In the genomic region with DNA sequence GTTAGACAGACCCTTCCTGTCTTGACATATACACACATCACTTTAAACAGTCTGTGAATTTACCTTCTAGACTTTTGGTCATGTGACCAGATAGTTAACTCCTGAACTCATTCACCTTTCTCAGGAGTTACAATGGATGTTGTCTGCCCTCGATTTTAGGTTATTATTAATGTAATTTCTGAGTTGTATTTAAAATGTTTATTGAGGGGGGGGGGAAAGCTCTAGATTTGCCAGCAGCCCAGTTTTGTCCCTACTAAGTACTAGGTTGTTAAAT, we compare ENCODE assay signal across 8 mouse cellular contexts. TPM values are rescaled to one million over a fixed set of nuclear protein-coding genes. Genes with fewer than 3 reads are reported as not detected.
DNase-seq lines count a peak whose midpoint lies in the region; ATAC-seq and TF ChIP-seq lines count a peak whose summit lies in the region.

No protein-coding gene starts in this region.

- peak overlapping the region; percentile 87 for H3K9ac ChIP-seq in kidney, postnatal 0 days (ENCODE audit: low read depth, low read length)
- peak overlapping the region; percentile 75 for H3K9ac ChIP-seq in embryonic facial prominence, embryonic 11.5 days (replicated peaks; ENCODE audit: low read length)
- peak overlapping the region; percentile 79 for H3K9ac ChIP-seq in intestine, embryonic 14.5 days (ENCODE audit: low read length)
- H3K9ac ChIP-seq in midbrain, postnatal 0 days (replicated peaks; ENCODE audit: low read length, poor library complexity, severe bottlenecking), result peak overlapping the region; percentile 77

- intact Hi-C loops in left cerebral cortex, postnatal 25 days (cut with DNase I), result no loop called here

- no peak for TF ChIP-seq CTCF in kidney, postnatal 0 days (IDR thresholded peaks at IDR 0.05; ENCODE audit: low read depth)
- no peak for TF ChIP-seq CTCF in midbrain, postnatal 0 days (IDR thresholded peaks at IDR 0.05)

- no peak overlapping the region; the same call in 1 of the 2 replicates for H3K27ac ChIP-seq in kidney, postnatal 0 days
- no peak overlapping the region for H3K27ac ChIP-seq in embryonic facial prominence, embryonic 11.5 days (replicated peaks; ENCODE audit: low read depth, low read length)
- H3K27ac ChIP-seq in intestine, embryonic 14.5 days (ENCODE audit: low read depth), result no peak overlapping the region
- no peak overlapping the region for H3K27ac ChIP-seq in midbrain, postnatal 0 days (ENCODE audit: low read depth, low read length)

- H3K4me1 ChIP-seq in kidney, postnatal 0 days (replicated peaks; ENCODE audit: insufficient read depth, low read length), result peaks cover 8% of the 10 kb centered on the region
- H3K4me1 ChIP-seq in embryonic facial prominence, embryonic 11.5 days (ENCODE audit: control insufficient read depth, insufficient read depth, low read length), result no peaks in the 10 kb centered on the region; the same call in 1 of the 2 replicates
- peaks cover 7% of the 10 kb centered on the region for H3K4me1 ChIP-seq in intestine, embryonic 14.5 days (replicated peaks; ENCODE audit: control insufficient read depth, insufficient read depth, low read length)
- H3K4me1 ChIP-seq in midbrain, postnatal 0 days (ENCODE audit: insufficient read depth, low read length), result no peaks in the 10 kb centered on the region

- no peak; the same call in 1 of the 2 replicates for ATAC-seq in kidney, postnatal 0 days (replicated peaks; ENCODE audit: low FRiP score, low read depth)
- no peak for ATAC-seq in embryonic facial prominence, embryonic 11.5 days (replicated peaks; ENCODE audit: insufficient number of reproducible peaks, low FRiP score, low TSS enrichment, low read depth)
- no peak for ATAC-seq in intestine, embryonic 14.5 days (replicated peaks; ENCODE audit: low FRiP score, low TSS enrichment, low read depth)
- ATAC-seq in midbrain, postnatal 0 days (ENCODE audit: low FRiP score), result no peak

- H3K36me3 ChIP-seq in kidney, postnatal 0 days (ENCODE audit: insufficient read depth, low read length), result no peaks in the 10 kb centered on the region
- no peaks in the 10 kb centered on the region for H3K36me3 ChIP-seq in embryonic facial prominence, embryonic 11.5 days (replicated peaks; ENCODE audit: control insufficient read depth, insufficient read depth, low read depth, low read length)
- H3K36me3 ChIP-seq in intestine, embryonic 14.5 days (ENCODE audit: control insufficient read depth, insufficient read depth, low read length), result no peaks in the 10 kb centered on the region
- H3K36me3 ChIP-seq in midbrain, postnatal 0 days (ENCODE audit: insufficient read depth, low read length), result no peaks in the 10 kb centered on the region

- H3K9me3 ChIP-seq in kidney, postnatal 0 days (replicated peaks; ENCODE audit: low read length), result no peaks in the 10 kb centered on the region
- no peaks in the 10 kb centered on the region for H3K9me3 ChIP-seq in embryonic facial prominence, embryonic 11.5 days (replicated peaks; ENCODE audit: control insufficient read depth, low read length)
- no peaks in the 10 kb centered on the region for H3K9me3 ChIP-seq in intestine, embryonic 14.5 days (ENCODE audit: control insufficient read depth, low read length)
- no peaks in the 10 kb centered on the region for H3K9me3 ChIP-seq in midbrain, postnatal 0 days (ENCODE audit: low read length)

- peaks cover 27% of the 10 kb centered on the region for H3K27me3 ChIP-seq in kidney, postnatal 0 days (ENCODE audit: insufficient read depth, low read length)
- peaks cover 4% of the 10 kb centered on the region; the same call in 1 of the 2 replicates for H3K27me3 ChIP-seq in embryonic facial prominence, embryonic 11.5 days (ENCODE audit: control insufficient read depth, insufficient read depth, low read length)
- peaks cover 36% of the 10 kb centered on the region for H3K27me3 ChIP-seq in intestine, embryonic 14.5 days (replicated peaks; ENCODE audit: control insufficient read depth, insufficient read depth, low read length)
- peaks cover 11% of the 10 kb centered on the region; the same call in 1 of the 2 replicates for H3K27me3 ChIP-seq in midbrain, postnatal 0 days (ENCODE audit: insufficient read depth, low read length)

- H3K4me2 ChIP-seq in kidney, postnatal 0 days (ENCODE audit: low read length), result peak overlapping the region; percentile 80
- H3K4me2 ChIP-seq in embryonic facial prominence, embryonic 11.5 days (ENCODE audit: low read depth, low read length), result peak overlapping the region; percentile 70
- H3K4me2 ChIP-seq in intestine, embryonic 14.5 days (ENCODE audit: low read length), result peak overlapping the region; percentile 82
- H3K4me2 ChIP-seq in midbrain, postnatal 0 days (ENCODE audit: low read depth, low read length, poor library complexity, severe bottlenecking), result peak overlapping the region; percentile 89

- 8% methylated on average over 1 of the region's 1 CpGs for WGBS in kidney, postnatal 0 days
- 0% methylated on average over 1 of the region's 1 CpGs for WGBS in embryonic facial prominence, embryonic 11.5 days
- WGBS in intestine, embryonic 14.5 days, result 11% methylated on average over 1 of the region's 1 CpGs
- 6% methylated on average over 1 of the region's 1 CpGs for WGBS in midbrain, postnatal 0 days

- peak overlapping the region; percentile 93 for H3K4me3 ChIP-seq in kidney, postnatal 0 days (replicated peaks; ENCODE audit: low read depth, low read length)
- H3K4me3 ChIP-seq in embryonic facial prominence, embryonic 11.5 days (ENCODE audit: low read depth, low read length), result peak overlapping the region; percentile 74
- peak overlapping the region; percentile 84 for H3K4me3 ChIP-seq in intestine, embryonic 14.5 days (ENCODE audit: low read depth, low read length)
- H3K4me3 ChIP-seq in midbrain, postnatal 0 days (ENCODE audit: low read depth, low read length), result peak overlapping the region; percentile 93

- DNase-seq in kidney, postnatal 0 days (ENCODE audit: low spot score), result no peak
- no peak for DNase-seq in kidney, adult 18-20 months
- no peak for DNase-seq in embryonic facial prominence, embryonic 11.5 days (ENCODE audit: low spot score)
- DNase-seq in intestine, embryonic 14.5 days (ENCODE audit: low spot score), result no peak
- no peak for DNase-seq in midbrain, postnatal 0 days (ENCODE audit: low spot score)
- no peak for DNase-seq in embryo, embryonic 10.5 days (ENCODE audit: low spot score)
- DNase-seq in embryo, embryonic 10 days (ENCODE audit: low spot score), result no peak
- DNase-seq in left cerebral cortex, postnatal 25 days (ENCODE audit: low spot score in 2 of 2), result no peak

RNA-seq across cellular contexts. Expression of a gene that starts 4.7 kb away (rescaled TPM):
- polyA plus RNA-seq in kidney, postnatal 0 days (2015; fragmentation: Nextera tagmentation; extraction: Ambion mirVana), result 0.17 TPM in 1 of 2 replicates, not detected in the other
- 19.3 and 20.7 TPM in 2 replicates for polyA plus RNA-seq in embryonic facial prominence, embryonic 11.5 days (2014; fragmentation: Nextera tagmentation; extraction: Ambion mirVana)
- 0.16 TPM in 1 of 2 replicates, not detected in the other for polyA plus RNA-seq in intestine, embryonic 14.5 days (2014; fragmentation: Nextera tagmentation; extraction: Ambion mirVana)
- 82.2 and 96.6 TPM in 2 replicates for total RNA-seq in midbrain, postnatal 0 days (2014; rRNA removed)
- polyA plus RNA-seq in midbrain, postnatal 0 days (2015; fragmentation: Nextera tagmentation; extraction: Ambion mirVana), result 55.0 and 61.1 TPM in 2 replicates
- under 1 TPM in 1 of 2 experiments, not detected in 1; 0.73 TPM for total RNA-seq in left cerebral cortex, postnatal 25 days (2021)

RNA-seq across cellular contexts. Expression of a gene that starts 5.0 kb away (rescaled TPM):
- 26.6 and 29.6 TPM in 2 replicates for polyA plus RNA-seq in kidney, postnatal 0 days (2015; fragmentation: Nextera tagmentation; extraction: Ambion mirVana)
- polyA plus RNA-seq in embryonic facial prominence, embryonic 11.5 days (2014; fragmentation: Nextera tagmentation; extraction: Ambion mirVana), result 52.5 and 54.8 TPM in 2 replicates
- 32.7 and 36.0 TPM in 2 replicates for polyA plus RNA-seq in intestine, embryonic 14.5 days (2014; fragmentation: Nextera tagmentation; extraction: Ambion mirVana)
- total RNA-seq in midbrain, postnatal 0 days (2014; rRNA removed), result 37.5 and 39.6 TPM in 2 replicates
- 37.7 and 39.3 TPM in 2 replicates for polyA plus RNA-seq in midbrain, postnatal 0 days (2015; fragmentation: Nextera tagmentation; extraction: Ambion mirVana)
- total RNA-seq in left cerebral cortex, postnatal 25 days (2021), result 10 to 100 TPM; 31.0 to 31.1 TPM

Comparison
In these comparisons a context has a peak if more than half of its experiments do, and no peak if none do; other contexts are left out.
1. RNA of a gene that starts 4.7 kb away (polyA plus RNA-seq): 55.0 to 61.1 TPM in midbrain, postnatal 0 days and 19.3 to 20.7 TPM in embryonic facial prominence, embryonic 11.5 days; 0.17 TPM in kidney, postnatal 0 days and 0.16 TPM in intestine, embryonic 14.5 days; every median in the first group is over 10 times any median in the second.
2. Peak in every context shown above with its lines, with median percentiles within 50 percentile points of each other: H3K4me2 ChIP-seq, H3K4me3 ChIP-seq and H3K9ac ChIP-seq.